Mouse (Mus musculus): ENCODE results near the gene Tbc1d17.

DNA sequence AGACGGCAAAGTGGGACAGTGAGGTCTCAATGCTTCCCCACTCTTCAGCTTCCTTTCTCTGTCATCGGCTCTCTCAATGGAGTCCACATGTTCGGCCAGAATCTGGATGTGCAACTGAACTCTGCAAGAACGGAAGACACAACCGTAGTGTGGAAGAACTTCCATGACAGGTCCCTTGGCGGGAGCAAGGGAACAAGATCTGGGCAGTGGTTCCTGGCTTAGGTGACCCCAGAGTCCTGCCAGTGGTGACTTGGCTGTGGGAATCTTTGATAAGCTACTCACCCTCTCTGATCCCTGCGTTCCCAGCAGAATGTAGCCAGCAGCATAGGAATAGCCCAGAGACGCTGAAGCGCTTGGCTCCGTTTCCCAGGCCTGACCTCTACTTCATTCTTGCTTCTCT is 47.6 kb upstream of the Tbc1d17 start:
- no peak for TF ChIP-seq CTCF (IDR thresholded peaks at IDR 0.05; ENCODE audit: borderline replicate concordance, extremely low read depth, insufficient read depth, insufficient read length)
- no peak for TF ChIP-seq POLR2A (IDR thresholded peaks at IDR 0.05; ENCODE audit: borderline replicate concordance, extremely low read depth, insufficient read depth, insufficient read length, poor library complexity, severe bottlenecking)

Measured in brain, embryonic 14.5 days (tissue).